Mouse (Mus musculus) stomach, embryonic 15.5 days (tissue): ENCODE measurements around the gene Hist3h2ba. TPM values are rescaled to one million over a fixed set of nuclear protein-coding genes. Genes with fewer than 3 reads are reported as not detected.

Experiments
- ATAC-seq: fragments of 200-750 bp; cut with Nextera tagmentation; 2 replicates; pipeline ENCODE4 v1.8.0; 2017; ENCODE audit warnings: low read depth, moderate number of reproducible peaks, moderate TSS enrichment; ENCODE audit not compliant: insufficient read depth, low FRiP score
- H3K27ac ChIP-seq: fragments of 300-500 bp; sonication (generic); 2 replicates; pipeline ENCODE4 v1.5.1; 2015; ENCODE audit warnings: mild to moderate bottlenecking, inconsistent platforms
- H3K27me3 ChIP-seq: fragments of 300-500 bp; sonication (generic); replicated peaks from 2 replicates; pipeline ENCODE4 v1.6.1; 2015; ENCODE audit warnings: inconsistent platforms
- H3K36me3 ChIP-seq: fragments of 300-500 bp; sonication (generic); 2 replicates; pipeline ENCODE4 v1.6.1; 2015; ENCODE audit warnings: inconsistent platforms
- H3K4me1 ChIP-seq: fragments of 300-500 bp; sonication (generic); 2 replicates; pipeline ENCODE4 v1.6.1; 2015; ENCODE audit warnings: inconsistent platforms
- H3K4me2 ChIP-seq: fragments of 300-500 bp; sonication (generic); 2 replicates; pipeline ENCODE4 v1.6.1; 2015; ENCODE audit warnings: mild to moderate bottlenecking, inconsistent platforms
- H3K4me3 ChIP-seq: fragments of 300-500 bp; sonication (generic); replicated peaks from 2 replicates; pipeline ENCODE4 v1.5.1; 2015; ENCODE audit warnings: inconsistent platforms
- H3K9ac ChIP-seq: fragments of 300-500 bp; sonication (generic); 2 replicates; pipeline ENCODE4 v1.6.1; 2015; ENCODE audit warnings: inconsistent platforms
- H3K9me3 ChIP-seq: fragments of 300-500 bp; sonication (generic); 2 replicates; pipeline ENCODE4 v1.6.1; 2016; ENCODE audit warnings: inconsistent platforms
- WGBS: fragments of 180-500 bp; shearing (Covaris S2); methylation state at CpG from one replicate; pipeline ENCODE4 v1.1.7; 2015; 5-methylcytosine and 5-hydroxymethylcytosine counted together
- polyA plus RNA-seq: library from polyadenylated mRNA; unstranded; fragments of >200 nt; fragmentation: Nextera tagmentation; extraction: Ambion mirVana; gene quantifications from 2 replicates; pipeline ENCODE4 v1.2.1, GENCODE M21; 2015

Hist3h2ba gene
- polyA plus RNA-seq, 1 experiment from 2014 or later, result 42.0 TPM

- Histone ChIP-seq H3K9ac (no peak overlapping the region), H3K4me3 (peak overlapping the region; percentile 60; the same call in 1 of the 2 replicates), H3K36me3 (peaks cover 8% of the 10 kb centered on the region; the same call in 1 of the 2 replicates), H3K9me3 (no peaks in the 10 kb centered on the region), H3K27me3 (peaks cover 8% of the 10 kb centered on the region; the same call in 1 of the 2 replicates), H3K4me1 (peaks cover 27% of the 10 kb centered on the region), H3K27ac (no peak overlapping the region), H3K4me2 (peak overlapping the region; percentile 95)
- WGBS, result 75% methylated on average over 5 of the region's 5 CpGs
- ATAC-seq, result no peak
Observed at GRCm38 (mm10) chr11:58957226-58957914, 8.7 kb downstream of the Hist3h2ba start.

GRCm38 (mm10) chr11:58958536-58958935 is 9.8 kb downstream of the Hist3h2ba start:
- WGBS, result 87% methylated on average over 6 of the region's 6 CpGs
- Histone ChIP-seq H3K27ac (no peak overlapping the region), H3K27me3 (peaks cover 8% of the 10 kb centered on the region; the same call in 1 of the 2 replicates), H3K9me3 (no peaks in the 10 kb centered on the region), H3K9ac (no peak overlapping the region), H3K4me2 (no peak overlapping the region; the same call in 1 of the 2 replicates), H3K4me3 (no peak overlapping the region), H3K36me3 (peaks cover 8% of the 10 kb centered on the region; the same call in 1 of the 2 replicates), H3K4me1 (peaks cover 25% of the 10 kb centered on the region)
- ATAC-seq, result no peak

- Histone ChIP-seq H3K27ac (peak overlapping the region; percentile 21; the same call in 1 of the 2 replicates), H3K9me3 (no peaks in the 10 kb centered on the region), H3K27me3 (peaks cover 8% of the 10 kb centered on the region; the same call in 1 of the 2 replicates), H3K4me3 (peak overlapping the region; percentile 42), H3K4me1 (peaks cover 24% of the 10 kb centered on the region), H3K36me3 (peaks cover 8% of the 10 kb centered on the region; the same call in 1 of the 2 replicates), H3K9ac (no peak overlapping the region), H3K4me2 (peak overlapping the region; percentile 73)
- ATAC-seq, result no peak
- WGBS, result 32% methylated on average over 15 of the region's 15 CpGs
Observed at GRCm38 (mm10) chr11:58959186-58959825, 10.6 kb downstream of the Hist3h2ba start.

- Histone ChIP-seq H3K36me3 (peaks cover 8% of the 10 kb centered on the region; the same call in 1 of the 2 replicates), H3K9ac (no peak overlapping the region; the same call in 1 of the 2 replicates), H3K27me3 (peaks cover 8% of the 10 kb centered on the region; the same call in 1 of the 2 replicates), H3K4me3 (peak overlapping the region; percentile 42), H3K4me2 (peak overlapping the region; percentile 73), H3K4me1 (peaks cover 24% of the 10 kb centered on the region), H3K27ac (peak overlapping the region; percentile 21; the same call in 1 of the 2 replicates), H3K9me3 (no peaks in the 10 kb centered on the region)
- peak; percentile 86 for ATAC-seq
- 4% methylated on average over 40 of the region's 40 CpGs for WGBS
Observed at GRCm38 (mm10) chr11:58959921-58960465, 11.3 kb downstream of the Hist3h2ba start.

- no peak overlapping the region for H3K9ac ChIP-seq
- H3K4me3 ChIP-seq, result no peak overlapping the region
- no peak for ATAC-seq
- 58% methylated on average over 50 of the region's 50 CpGs for WGBS
- H3K4me1 ChIP-seq, result peaks cover 24% of the 10 kb centered on the region
- no peak overlapping the region for H3K27ac ChIP-seq
- peaks cover 8% of the 10 kb centered on the region; the same call in 1 of the 2 replicates for H3K36me3 ChIP-seq
- H3K9me3 ChIP-seq, result no peaks in the 10 kb centered on the region
- no peak overlapping the region for H3K4me2 ChIP-seq
- peaks cover 8% of the 10 kb centered on the region; the same call in 1 of the 2 replicates for H3K27me3 ChIP-seq
Observed at GRCm38 (mm10) chr11:58961364-58962177, 12.9 kb downstream of the Hist3h2ba start.

- Histone ChIP-seq H3K4me2 (0 out of 2 replicates have a peak overlapping the region, but pooled peaks have one; percentile 3), H3K9ac (no peak overlapping the region), H3K27ac (no peak overlapping the region), H3K9me3 (no peaks in the 10 kb centered on the region), H3K36me3 (no peaks in the 10 kb centered on the region), H3K4me3 (no peak overlapping the region), H3K27me3 (peaks cover 8% of the 10 kb centered on the region; the same call in 1 of the 2 replicates), H3K4me1 (0 out of 2 replicates have a peak, but pooled peaks cover 11% of the 10 kb centered on the region)
- WGBS, result 35% methylated on average over 17 of the region's 17 CpGs
- no peak for ATAC-seq
Observed at GRCm38 (mm10) chr11:58963543-58963942, 14.8 kb downstream of the Hist3h2ba start.

GRCm38 (mm10) chr11:58964216-58964615 is 15.5 kb downstream of the Hist3h2ba start:
- H3K4me1 ChIP-seq, result 0 out of 2 replicates have a peak, but pooled peaks cover 9% of the 10 kb centered on the region
- 88% methylated on average over 7 of the region's 7 CpGs for WGBS
- ATAC-seq, result no peak

GRCm38 (mm10) chr11:58965001-58965760 is 16.5 kb downstream of the Hist3h2ba start:
- no peaks in the 10 kb centered on the region for H3K36me3 ChIP-seq
- no peak overlapping the region for H3K4me2 ChIP-seq
- 0 out of 2 replicates have a peak, but pooled peaks cover 11% of the 10 kb centered on the region for H3K4me1 ChIP-seq
- WGBS, result 44% methylated on average over 12 of the region's 12 CpGs
- H3K27me3 ChIP-seq, result peaks cover 8% of the 10 kb centered on the region; the same call in 1 of the 2 replicates
- no peak for ATAC-seq
- no peak overlapping the region for H3K27ac ChIP-seq
- no peaks in the 10 kb centered on the region for H3K9me3 ChIP-seq
- no peak overlapping the region for H3K4me3 ChIP-seq
- H3K9ac ChIP-seq, result no peak overlapping the region

More at GRCm38 (mm10) chr11:58964216-58964615, 15.5 kb downstream of the Hist3h2ba start:
- Histone ChIP-seq H3K27ac (no peak overlapping the region), H3K4me3 (no peak overlapping the region), H3K27me3 (peaks cover 8% of the 10 kb centered on the region; the same call in 1 of the 2 replicates), H3K9me3 (no peaks in the 10 kb centered on the region), H3K9ac (no peak overlapping the region), H3K4me2 (no peak overlapping the region), H3K36me3 (no peaks in the 10 kb centered on the region)

- Histone ChIP-seq H3K4me2 (no peak overlapping the region), H3K36me3 (no peaks in the 10 kb centered on the region), H3K9me3 (no peaks in the 10 kb centered on the region), H3K4me1 (0 out of 2 replicates have a peak, but pooled peaks cover 12% of the 10 kb centered on the region), H3K4me3 (no peak overlapping the region), H3K27ac (no peak overlapping the region), H3K9ac (no peak overlapping the region), H3K27me3 (no peaks in the 10 kb centered on the region)
- no peak for ATAC-seq
- 95% methylated on average over 1 of the region's 1 CpGs for WGBS
Observed at GRCm38 (mm10) chr11:58967346-58967745, 18.6 kb downstream of the Hist3h2ba start.

GRCm38 (mm10) chr11:58968551-58968950 is 19.8 kb downstream of the Hist3h2ba start:
- Histone ChIP-seq H3K27ac (no peak overlapping the region), H3K27me3 (no peaks in the 10 kb centered on the region), H3K4me2 (no peak overlapping the region), H3K36me3 (no peaks in the 10 kb centered on the region), H3K4me1 (0 out of 2 replicates have a peak, but pooled peaks cover 8% of the 10 kb centered on the region), H3K9me3 (no peaks in the 10 kb centered on the region), H3K9ac (no peak overlapping the region), H3K4me3 (no peak overlapping the region)
- no peak for ATAC-seq
- 70% methylated on average over 7 of the region's 7 CpGs for WGBS
